Mouse (Mus musculus): Measurements from ENCODE around the gene Ppp1r12a. TPM values are rescaled to one million over a fixed set of nuclear protein-coding genes. Genes with fewer than 3 reads are reported as not detected.
"Not testable (repeated sequence)": the region's sequence is repeated elsewhere in the genome, so short reads cannot be mapped to it uniquely, and the experiment has no call there.

Ppp1r12a gene
- total RNA-seq, 1 experiment from 2014 or later: 105 TPM

DNA sequence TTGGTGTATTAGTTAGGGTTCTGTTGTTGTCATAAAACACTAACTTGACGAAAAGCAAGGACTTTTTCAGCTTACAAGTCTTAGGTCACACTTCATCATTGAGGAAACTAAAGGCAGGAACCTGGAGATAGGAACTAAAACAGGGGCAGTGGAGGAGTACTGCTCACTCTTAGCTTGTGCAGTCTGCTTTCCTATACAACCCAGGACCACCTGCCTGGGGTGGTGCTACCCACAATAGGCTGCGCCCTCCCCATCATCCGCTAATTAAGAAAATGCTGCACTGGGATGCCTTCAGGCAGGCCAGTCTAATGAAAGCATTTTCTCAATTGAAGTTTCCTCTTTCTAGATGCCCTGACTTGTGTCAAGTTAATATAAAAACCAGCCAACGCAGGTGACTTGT, 40.1 kb downstream of the Ppp1r12a start:
- DNase-seq: no peak

- no peak for DNase-seq
Measured at GRCm38 (mm10) chr10:108203440-108203839, 41.4 kb downstream of the Ppp1r12a start.

DNA sequence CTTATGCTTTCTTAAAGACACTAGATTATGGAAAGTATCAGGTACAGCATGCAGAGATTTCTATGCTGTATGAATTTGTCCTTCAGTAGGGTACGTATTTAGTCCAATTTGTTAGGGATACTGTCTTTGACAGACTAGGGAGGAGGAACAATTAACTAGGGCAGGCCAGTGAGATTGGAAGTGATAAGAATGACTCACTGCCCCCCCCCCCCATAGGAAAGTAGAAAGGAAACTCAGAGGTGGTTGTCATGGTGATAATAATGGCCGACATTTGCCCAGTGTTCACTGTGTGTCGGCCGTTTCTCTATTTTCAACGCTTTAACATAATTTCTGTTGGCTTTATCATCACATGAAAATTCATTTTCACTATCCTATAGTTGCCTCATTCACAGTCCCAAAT, 47.4 kb downstream of the Ppp1r12a start:
- DNase-seq: no peak

GRCm38 (mm10) chr10:108224413-108224812, 62.4 kb downstream of the Ppp1r12a start:
- no peak for DNase-seq

GRCm38 (mm10) chr10:108237049-108237448, 75.1 kb downstream of the Ppp1r12a start:
- no peak for DNase-seq

DNA sequence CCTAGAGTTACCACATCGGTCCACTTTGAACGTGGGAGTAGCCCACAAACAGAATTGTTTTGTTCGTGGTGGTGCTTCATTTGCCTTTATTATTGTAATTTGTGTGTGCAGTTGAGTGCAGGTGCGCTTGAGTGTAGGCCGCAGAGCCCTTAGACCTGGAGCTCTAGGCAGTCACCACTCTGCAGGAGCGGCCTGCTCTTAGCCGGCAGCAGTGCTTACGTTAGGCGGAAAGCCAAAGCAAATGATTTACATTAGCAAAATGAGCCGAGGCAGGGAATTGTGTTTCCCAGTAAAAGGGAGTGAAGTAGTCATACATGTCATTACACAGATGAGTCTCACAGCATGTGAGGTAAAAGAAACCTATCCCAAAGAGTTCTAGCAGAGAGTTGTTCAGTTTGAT, 77.1 kb downstream of the Ppp1r12a start:
- no peak for DNase-seq

DNA sequence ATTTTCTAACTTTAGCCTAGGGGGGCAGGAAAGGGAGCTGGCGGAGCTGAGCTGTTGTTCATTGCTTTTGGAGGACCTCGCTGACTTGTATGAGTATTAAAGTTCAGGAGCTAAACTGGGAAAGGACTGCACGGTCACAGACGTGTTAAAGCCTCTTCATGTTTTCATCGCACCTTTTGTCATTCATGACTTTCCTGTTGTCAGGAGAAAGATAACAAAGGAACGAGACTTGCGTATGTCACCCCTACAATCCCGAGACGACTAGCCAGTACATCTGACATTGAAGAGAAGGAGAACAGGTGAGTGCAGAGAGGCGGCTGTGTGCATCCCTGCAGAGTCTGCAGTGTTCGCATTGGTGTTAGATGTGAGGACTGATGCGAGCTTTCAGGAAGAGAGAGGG, 88.7 kb downstream of the Ppp1r12a start:
- no peak for DNase-seq

GRCm38 (mm10) chr10:108251181-108251580, 89.2 kb downstream of the Ppp1r12a start:
- DNase-seq: no peak

- no peak for DNase-seq
Measured at GRCm38 (mm10) chr10:108255812-108256376, 93.9 kb downstream of the Ppp1r12a start.

DNA sequence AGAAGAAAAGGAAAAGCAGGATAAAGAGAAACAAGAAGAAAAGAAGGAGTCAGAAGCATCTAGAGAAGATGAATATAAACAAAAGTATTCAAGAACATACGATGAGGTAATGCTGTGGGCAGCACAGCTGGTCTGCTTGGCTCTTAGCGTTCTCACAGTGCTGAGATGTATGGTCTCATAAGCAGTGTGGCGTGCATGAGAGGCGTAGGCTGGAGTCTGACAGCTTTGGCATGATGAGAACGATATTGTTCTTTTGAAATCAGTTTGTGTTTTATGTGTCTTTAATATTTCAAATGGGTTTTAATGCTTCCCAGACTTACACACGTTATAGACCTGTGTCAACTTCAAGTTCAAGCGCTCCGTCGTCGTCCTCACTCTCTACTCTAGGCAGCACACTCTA, 98.9 kb downstream of the Ppp1r12a start:
- DNase-seq: no peak

GRCm38 (mm10) chr10:108264641-108265040, 102.6 kb downstream of the Ppp1r12a start:
- no peak for DNase-seq

DNA sequence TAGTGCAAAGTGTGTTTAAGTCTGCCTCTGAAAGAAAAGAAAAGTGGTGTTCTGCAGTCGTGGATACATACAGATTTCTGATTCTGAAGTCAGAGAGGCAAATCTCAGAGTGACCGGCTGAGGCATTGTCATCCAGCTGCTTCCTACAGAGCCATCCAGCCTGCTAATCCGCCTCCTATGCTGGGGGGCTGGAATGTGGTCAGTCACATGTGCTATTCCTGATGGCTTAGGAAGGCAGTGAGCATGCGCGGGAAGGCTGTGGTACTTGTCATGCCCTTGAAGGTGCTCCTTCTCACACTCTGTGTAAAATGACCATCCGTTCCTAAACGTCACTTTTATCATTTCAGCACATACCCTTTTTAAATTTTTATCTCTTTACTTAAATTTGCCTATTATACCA, 109.2 kb downstream of the Ppp1r12a start:
- no peak for DNase-seq

- no peak for DNase-seq
Measured at GRCm38 (mm10) chr10:108276678-108277077, 114.7 kb downstream of the Ppp1r12a start.

- DNase-seq: no peak
Measured at GRCm38 (mm10) chr10:108277198-108277597, 115.2 kb downstream of the Ppp1r12a start.

- not testable (repeated sequence) for DNase-seq
Measured at GRCm38 (mm10) chr10:108281099-108281498, 119.1 kb downstream of the Ppp1r12a start.

DNA sequence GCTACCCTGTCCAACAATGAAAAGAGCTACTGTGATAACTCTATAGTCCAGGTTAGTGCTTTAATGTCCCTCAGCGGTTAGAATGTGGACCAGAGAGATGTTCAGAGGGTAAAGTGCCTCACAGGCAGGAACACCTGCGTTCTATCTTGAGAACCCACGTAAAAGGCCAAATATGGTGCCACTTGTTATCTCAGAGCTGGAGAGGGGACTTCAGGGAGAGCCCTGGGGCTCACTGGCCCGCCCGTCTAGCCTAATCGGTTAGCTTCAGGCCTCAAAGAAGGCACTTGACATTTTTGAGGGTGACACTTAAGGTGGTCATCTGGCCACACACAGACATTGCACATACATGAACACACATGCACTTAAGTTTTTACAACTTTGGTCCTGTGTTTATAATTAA, 120.4 kb downstream of the Ppp1r12a start:
- no peak for DNase-seq

- DNase-seq: no peak
Measured at GRCm38 (mm10) chr10:108283418-108283817, 121.4 kb downstream of the Ppp1r12a start.

- DNase-seq: no peak
Measured at GRCm38 (mm10) chr10:108283837-108284236, 121.8 kb downstream of the Ppp1r12a start.

GRCm38 (mm10) chr10:108284445-108284844, 122.5 kb downstream of the Ppp1r12a start:
- DNase-seq: no peak

DNA sequence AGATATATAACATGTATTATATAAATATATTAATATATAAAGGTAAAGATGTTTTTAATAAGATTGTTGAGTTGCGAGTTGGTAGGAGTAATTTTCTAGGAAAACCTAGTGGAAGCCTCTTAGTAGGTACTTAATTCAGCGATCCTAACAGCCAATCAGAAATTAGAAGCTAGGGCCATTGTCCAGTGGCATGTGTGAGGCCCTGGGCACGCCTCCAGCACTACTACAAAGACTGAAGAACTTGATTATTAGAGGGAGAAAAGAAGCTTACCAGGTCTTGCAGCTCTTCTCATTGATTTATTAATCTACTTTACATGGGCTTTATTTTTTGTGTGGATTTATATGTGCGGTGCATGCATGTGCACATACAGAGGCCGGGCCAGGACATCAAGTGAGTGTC, 123.0 kb downstream of the Ppp1r12a start:
- no peak for DNase-seq

GRCm38 (mm10) chr10:108286658-108287437, 124.9 kb downstream of the Ppp1r12a start:
- no peak for DNase-seq

DNA sequence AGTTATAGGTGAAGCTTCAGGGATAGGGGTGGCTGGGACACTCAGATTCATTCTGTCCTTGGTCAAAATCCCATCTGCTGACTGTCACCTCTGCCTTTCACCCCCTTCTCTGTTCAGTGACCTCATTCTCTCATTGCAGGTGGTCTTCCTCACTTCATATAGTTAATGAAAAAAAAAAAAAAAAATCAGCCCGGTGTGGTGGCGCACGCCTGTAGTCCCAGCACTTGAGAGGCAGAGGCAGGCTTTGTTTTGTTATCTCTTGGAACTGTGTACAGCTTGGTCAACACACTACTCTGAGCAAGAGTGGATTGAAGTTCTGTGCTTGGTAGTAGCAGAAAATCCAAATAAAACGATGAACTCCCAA, 125.4 kb downstream of the Ppp1r12a start:
- DNase-seq: no peak

DNA sequence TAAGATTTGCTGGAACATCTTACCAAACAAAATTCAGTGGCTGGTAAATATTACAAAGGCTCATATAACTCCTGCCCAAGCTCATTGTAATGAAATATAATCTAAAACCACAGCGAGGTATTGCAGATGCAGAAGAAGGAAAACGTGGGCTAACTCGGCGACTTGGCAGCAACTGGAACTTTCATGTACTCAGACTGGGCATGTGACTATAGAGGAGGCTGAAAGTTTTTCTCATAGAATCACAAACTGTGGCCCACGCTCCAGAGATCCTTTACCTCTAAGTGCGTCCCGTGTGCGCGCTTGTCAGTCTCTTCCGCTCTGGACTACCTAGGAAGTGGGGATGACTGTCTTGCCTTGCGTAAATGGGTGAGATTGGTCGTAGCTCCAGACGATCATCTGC, 128.1 kb downstream of the Ppp1r12a start:
- no peak for DNase-seq
